Mouse (Mus musculus): ENCODE data around the gene Lrrc47. TPM values are rescaled to one million over a fixed set of nuclear protein-coding genes. Genes with fewer than 3 reads are reported as not detected.

Gene Lrrc47
- polyA plus RNA-seq, 1 experiment from 2014 or later, result 21.9 TPM

DNA sequence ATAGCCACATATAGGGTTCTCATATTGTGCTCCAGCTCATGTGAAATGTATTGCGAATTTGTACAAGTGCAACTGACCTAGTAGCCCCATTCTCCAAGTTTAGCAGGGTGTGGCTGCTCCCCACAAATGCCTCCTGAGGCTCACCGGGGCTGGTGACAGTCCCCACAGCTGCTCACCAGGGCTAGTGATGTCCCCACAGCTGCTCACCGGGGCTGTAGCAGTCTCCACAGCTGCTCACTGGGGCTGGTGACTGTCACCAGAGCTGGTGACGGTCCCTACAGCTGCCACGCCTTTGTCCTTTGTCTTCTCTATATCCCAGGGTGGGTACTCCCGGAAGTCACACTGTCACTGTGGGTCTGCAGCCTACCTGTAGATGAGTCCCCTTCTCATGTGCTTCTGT, 5.3 kb upstream of the Lrrc47 start:
- H3K27ac ChIP-seq, result no peak overlapping the region
- WGBS, result 92% methylated on average over 6 of the region's 6 CpGs
- peaks cover 56% of the 10 kb centered on the region for H3K36me3 ChIP-seq (replicated peaks)

DNA sequence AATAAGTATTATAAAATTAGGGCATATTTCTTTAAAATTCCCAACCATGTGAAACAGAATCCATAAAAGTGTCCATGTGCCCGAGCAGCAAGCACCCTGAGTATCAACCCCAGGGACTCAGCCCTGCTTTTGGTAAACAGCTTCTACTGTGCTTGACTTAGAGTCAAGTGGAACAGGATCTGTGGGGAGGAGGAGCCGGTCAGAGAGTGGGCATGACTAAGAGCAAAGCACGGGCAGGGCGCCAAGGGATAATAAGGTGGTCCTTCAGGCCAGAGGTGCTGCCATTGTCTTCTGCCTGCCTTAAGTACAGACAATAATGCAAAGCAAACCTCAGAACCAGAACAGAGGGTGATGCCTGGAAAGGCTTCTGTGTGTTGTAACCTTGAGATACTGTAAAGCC, 3.8 kb upstream of the Lrrc47 start:
- no peak overlapping the region for H3K27ac ChIP-seq
- 87% methylated on average over 4 of the region's 4 CpGs for WGBS
- no peaks in the 10 kb centered on the region for H3K27me3 ChIP-seq (ENCODE audit: poor library complexity, severe bottlenecking)
- H3K4me3 ChIP-seq, result no peak overlapping the region
- DNase-seq (ENCODE audit: extremely low spot score, low spot score), result no peak
- no peaks in the 10 kb centered on the region for H3K9me3 ChIP-seq
- peaks cover 45% of the 10 kb centered on the region for H3K36me3 ChIP-seq (replicated peaks)
- H3K4me1 ChIP-seq, result peaks cover 14% of the 10 kb centered on the region

More for the DNA sequence above, 5.3 kb upstream of the Lrrc47 start:
- H3K27me3 ChIP-seq (ENCODE audit: poor library complexity, severe bottlenecking), result no peaks in the 10 kb centered on the region
- no peak for DNase-seq (ENCODE audit: extremely low spot score, low spot score)
- peaks cover 6% of the 10 kb centered on the region for H3K4me1 ChIP-seq
- H3K4me3 ChIP-seq, result no peak overlapping the region
- H3K9me3 ChIP-seq, result no peaks in the 10 kb centered on the region

DNA sequence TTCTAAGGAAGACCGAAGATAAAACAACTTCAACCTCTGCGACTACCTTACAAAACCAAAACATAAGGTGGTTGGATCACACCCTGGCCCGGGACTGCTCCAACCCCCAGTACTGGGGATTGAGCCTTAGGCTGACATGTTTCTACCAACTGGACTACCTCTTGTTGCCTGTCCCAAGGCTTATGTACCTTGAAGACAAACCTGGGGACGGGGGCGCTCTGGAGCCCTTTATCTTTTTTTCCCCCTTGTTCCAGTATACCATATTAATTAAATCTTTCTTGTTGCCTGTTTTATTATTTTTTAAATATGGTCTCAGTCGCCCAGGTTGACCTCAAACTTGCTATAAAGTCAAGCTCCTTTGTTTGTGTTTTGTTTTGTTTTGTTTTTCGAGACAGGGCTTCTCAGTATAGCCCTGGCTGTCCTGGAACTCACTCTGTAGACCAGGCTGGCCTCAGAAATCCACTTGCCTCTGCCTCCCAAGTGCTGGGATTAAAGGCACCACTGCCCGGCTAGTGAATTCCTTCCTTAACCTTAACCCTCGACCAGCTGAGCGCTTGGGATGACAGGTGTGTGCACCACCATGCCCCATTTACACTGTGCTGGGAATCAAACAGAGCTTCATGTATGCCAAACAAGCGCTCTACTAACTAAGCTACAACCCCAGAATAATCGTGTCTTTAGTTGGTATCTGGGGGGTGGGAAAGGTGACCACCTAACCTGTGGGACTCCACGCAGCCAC, 455 bp upstream of the Lrrc47 start:
- Histone ChIP-seq H3K4me1 (peaks cover 29% of the 10 kb centered on the region), H3K27me3 (ENCODE audit: poor library complexity, severe bottlenecking) (no peaks in the 10 kb centered on the region), H3K9me3 (no peaks in the 10 kb centered on the region), H3K4me3 (peak overlapping the region; percentile 100), H3K27ac (peak overlapping the region; percentile 92), H3K36me3 (replicated peaks) (peaks cover 42% of the 10 kb centered on the region)
- WGBS, result 26% methylated on average over 13 of the region's 13 CpGs
- DNase-seq (ENCODE audit: extremely low spot score, low spot score), result no peak

DNA sequence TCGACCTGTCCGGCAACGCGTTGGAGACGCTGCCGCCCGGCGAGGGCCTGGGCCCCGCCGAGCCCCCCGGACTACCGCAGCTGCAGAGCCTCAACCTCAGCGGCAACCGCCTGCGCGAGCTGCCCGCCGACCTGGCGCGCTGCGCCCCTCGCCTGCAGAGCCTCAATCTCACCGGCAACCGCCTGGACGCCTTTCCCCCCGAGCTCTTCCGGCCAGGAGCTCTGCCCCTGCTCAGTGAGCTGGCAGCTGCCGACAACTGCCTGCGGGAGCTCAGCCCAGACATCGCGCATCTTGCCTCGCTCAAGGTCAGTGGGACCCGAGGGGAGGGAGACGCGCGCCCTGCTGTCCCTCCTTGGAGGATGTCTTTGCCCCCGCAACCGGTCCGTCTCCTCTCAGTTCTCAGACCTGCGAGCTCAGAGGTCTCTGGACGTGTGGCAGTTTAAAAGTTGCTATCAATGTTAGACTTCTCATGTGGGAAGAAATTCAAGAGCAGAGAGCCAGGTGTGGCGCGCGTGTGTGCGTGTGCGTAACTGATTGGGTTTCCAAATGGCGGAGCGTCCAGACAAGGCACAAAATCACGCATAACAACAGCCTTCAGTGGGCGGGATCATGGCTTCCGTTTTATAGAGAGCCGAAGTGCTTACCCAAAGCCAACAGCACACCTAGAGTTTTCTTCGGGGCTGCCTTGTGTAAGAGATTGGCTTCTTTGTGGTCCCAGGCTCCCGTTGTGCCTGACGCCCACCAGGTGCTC, 776 bp downstream of the Lrrc47 start:
- Histone ChIP-seq H3K27me3 (ENCODE audit: poor library complexity, severe bottlenecking) (no peaks in the 10 kb centered on the region), H3K36me3 (replicated peaks) (peaks cover 42% of the 10 kb centered on the region), H3K27ac (peak overlapping the region; percentile 92), H3K9me3 (no peaks in the 10 kb centered on the region), H3K4me1 (peaks cover 29% of the 10 kb centered on the region), H3K4me3 (peak overlapping the region; percentile 100)
- peak; percentile 21 for DNase-seq (ENCODE audit: extremely low spot score, low spot score)
- WGBS, result 4% methylated on average over 55 of the region's 55 CpGs

DNA sequence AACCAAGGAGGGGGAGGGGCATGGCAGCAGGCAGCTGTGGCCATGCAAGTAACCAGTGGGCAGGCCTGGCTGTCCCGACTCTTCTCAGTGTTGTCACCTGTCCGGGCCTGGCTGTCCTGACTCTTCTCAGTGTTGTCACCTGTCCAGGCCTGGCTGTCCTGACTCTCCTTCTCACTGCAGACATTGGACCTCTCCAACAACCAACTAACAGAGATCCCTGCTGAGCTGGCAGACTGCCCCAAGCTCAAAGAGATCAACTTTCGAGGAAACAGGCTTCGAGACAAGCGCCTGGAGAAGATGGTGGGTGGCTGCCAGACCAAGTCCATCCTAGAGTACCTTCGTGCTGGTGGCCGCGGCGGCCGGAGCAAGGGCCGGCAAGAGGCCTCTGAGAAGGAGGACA, 3.9 kb downstream of the Lrrc47 start:
- no peak for DNase-seq (ENCODE audit: extremely low spot score, low spot score)
- 93% methylated on average over 11 of the region's 11 CpGs for WGBS
- H3K27ac ChIP-seq, result no peak overlapping the region
- H3K27me3 ChIP-seq (ENCODE audit: poor library complexity, severe bottlenecking), result no peaks in the 10 kb centered on the region
- no peak overlapping the region for H3K4me3 ChIP-seq
- H3K4me1 ChIP-seq, result peaks cover 29% of the 10 kb centered on the region
- H3K36me3 ChIP-seq (replicated peaks), result peaks cover 72% of the 10 kb centered on the region
- H3K9me3 ChIP-seq, result no peaks in the 10 kb centered on the region

DNA sequence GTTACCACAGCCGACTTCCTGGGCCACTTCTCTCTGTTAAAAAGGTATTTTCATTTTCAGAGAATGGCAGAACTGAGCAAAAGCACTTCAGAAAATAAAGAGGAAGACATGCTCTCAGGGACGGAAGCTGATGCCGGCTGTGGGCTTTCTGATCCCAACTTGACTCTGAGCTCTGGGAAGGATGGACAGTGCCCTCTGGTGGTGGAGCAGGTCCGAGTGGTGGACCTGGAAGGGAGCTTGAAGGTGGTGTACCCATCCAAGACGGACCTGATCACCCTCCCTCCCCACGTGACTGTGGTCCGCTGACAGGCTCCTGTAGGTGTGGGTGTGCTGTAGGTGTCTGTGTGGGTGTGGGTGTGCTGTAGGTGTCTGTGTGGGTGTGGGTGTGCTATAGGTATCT, 8.0 kb downstream of the Lrrc47 start:
- Histone ChIP-seq H3K9me3 (no peaks in the 10 kb centered on the region), H3K4me1 (peaks cover 11% of the 10 kb centered on the region), H3K36me3 (replicated peaks) (peaks cover 84% of the 10 kb centered on the region), H3K27me3 (ENCODE audit: poor library complexity, severe bottlenecking) (peaks cover 12% of the 10 kb centered on the region), H3K27ac (no peak overlapping the region), H3K4me3 (no peak overlapping the region)
- 79% methylated on average over 7 of the region's 7 CpGs for WGBS
- peak; percentile 26 for DNase-seq (ENCODE audit: extremely low spot score, low spot score)

DNA sequence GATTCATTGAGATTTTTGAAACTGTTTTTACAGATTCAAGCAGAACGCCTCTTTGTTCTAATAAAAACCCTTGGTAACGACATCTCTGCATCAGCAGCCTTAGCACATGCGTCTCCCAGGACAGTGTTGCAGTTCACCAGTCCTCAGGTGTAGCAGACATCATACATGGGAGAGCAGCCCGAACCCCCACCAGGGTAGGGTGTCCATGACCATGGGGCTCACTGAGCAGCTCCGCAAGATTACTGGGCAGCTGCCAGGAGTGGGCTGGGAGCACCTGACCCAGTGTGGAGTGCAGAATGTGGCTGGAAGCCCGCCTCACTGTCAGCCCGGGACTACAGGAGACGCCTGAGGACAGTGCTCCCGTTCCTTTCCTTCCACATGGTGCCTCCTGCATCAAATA, 9.9 kb downstream of the Lrrc47 start:
- H3K4me3 ChIP-seq, result no peak overlapping the region
- H3K4me1 ChIP-seq, result peaks cover 29% of the 10 kb centered on the region
- no peaks in the 10 kb centered on the region for H3K9me3 ChIP-seq
- WGBS, result 90% methylated on average over 9 of the region's 9 CpGs
- peaks cover 31% of the 10 kb centered on the region for H3K27me3 ChIP-seq (ENCODE audit: poor library complexity, severe bottlenecking)
- no peak overlapping the region for H3K27ac ChIP-seq
- H3K36me3 ChIP-seq (replicated peaks), result peaks cover 65% of the 10 kb centered on the region
- DNase-seq (ENCODE audit: extremely low spot score, low spot score), result no peak

DNA sequence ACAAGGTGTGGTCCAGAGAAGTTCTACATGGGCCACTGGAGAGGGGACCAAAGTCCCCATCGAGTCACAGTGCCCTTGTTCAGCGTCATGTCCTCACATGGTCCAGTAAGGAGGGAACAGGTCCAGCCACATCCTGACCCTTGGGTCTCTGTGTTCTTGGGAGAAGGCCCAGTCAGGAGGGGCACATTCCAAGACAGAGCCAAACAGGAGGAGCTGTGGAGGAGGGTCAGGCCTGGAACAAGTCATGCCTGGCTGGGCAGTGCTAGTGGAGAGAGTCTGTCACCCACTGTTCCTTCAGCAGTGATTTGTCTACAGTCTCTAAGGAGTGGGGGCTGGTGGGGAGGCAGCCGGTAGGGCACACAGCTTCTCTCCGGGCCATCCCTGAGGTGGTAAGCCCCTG, 10.9 kb downstream of the Lrrc47 start:
- H3K27ac ChIP-seq, result 0 out of 2 replicates have a peak overlapping the region, but pooled peaks have one; percentile 25
- WGBS, result 82% methylated on average over 4 of the region's 4 CpGs
- H3K4me3 ChIP-seq, result 0 out of 2 replicates have a peak overlapping the region, but pooled peaks have one; percentile 1
- peaks cover 41% of the 10 kb centered on the region for H3K27me3 ChIP-seq (ENCODE audit: poor library complexity, severe bottlenecking)
- DNase-seq (ENCODE audit: extremely low spot score, low spot score), result no peak
- peaks cover 32% of the 10 kb centered on the region for H3K4me1 ChIP-seq
- H3K36me3 ChIP-seq (replicated peaks), result peaks cover 56% of the 10 kb centered on the region
- no peaks in the 10 kb centered on the region for H3K9me3 ChIP-seq

DNA sequence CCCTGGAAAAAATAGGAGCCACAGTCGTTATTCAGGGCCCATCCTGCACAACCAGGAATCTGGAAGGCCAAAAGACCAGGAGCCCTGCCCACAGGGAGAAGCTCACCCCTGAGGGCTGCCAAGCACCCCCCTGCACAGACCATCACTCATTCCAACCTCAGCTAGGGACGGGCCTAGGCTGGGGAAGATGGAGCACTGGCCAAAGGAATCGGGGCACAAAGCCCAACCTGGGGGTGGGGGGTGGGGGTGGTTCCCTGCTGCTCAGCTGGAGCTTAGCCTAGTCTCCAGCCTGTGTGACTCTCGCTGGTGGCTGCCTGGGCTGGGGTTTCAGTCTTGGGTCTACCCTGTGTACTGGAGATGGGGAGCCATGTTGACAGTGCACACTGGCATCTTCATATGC, 11.3 kb downstream of the Lrrc47 start:
- Histone ChIP-seq H3K4me1 (peaks cover 32% of the 10 kb centered on the region), H3K36me3 (replicated peaks) (peaks cover 51% of the 10 kb centered on the region)

DNA sequence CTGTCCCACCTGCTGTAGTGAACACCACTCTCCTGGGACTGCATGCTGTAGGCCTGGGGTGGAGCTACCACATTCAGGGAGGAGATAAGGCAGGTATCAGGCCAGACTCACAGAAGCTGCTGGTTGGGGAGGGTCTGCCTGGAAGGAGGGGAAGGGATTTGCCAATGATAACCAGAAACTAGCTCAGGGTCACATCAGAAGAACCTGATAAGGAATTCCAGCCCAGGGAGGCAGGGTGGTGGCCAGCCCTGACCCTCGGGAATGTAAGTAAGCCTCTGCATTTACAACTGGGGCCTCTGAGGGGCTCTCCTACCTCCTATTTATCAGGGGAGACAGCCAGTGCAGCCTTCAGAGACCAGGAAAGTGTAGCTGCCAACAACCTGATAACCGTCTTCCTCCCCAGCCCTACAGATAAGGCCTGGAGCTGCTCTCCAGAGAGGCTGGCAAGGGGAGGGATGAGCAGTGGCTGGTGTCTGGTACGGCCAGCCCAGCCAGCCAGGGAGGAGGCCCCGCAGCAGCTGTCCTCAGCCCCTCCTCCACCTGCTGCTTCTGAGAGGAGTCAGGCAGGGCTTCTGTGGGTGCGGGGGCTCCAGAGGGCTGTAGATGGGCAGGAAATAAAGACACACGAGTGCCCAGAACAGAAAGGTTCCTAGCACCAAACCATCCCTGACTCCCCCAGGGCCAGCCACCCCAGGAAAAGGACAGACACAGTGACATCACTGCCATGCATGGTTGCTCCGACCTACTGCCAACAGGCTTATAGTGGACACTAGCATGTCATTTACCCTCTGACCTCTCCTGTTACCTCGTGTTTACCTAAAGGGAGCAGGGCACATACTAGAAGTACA, 12.4 kb downstream of the Lrrc47 start:
- 0 out of 2 replicates have a peak overlapping the region, but pooled peaks have one; percentile 53 for H3K4me3 ChIP-seq
- H3K9me3 ChIP-seq, result no peaks in the 10 kb centered on the region
- peaks cover 40% of the 10 kb centered on the region for H3K36me3 ChIP-seq (replicated peaks)
- peak; percentile 25 for DNase-seq (ENCODE audit: extremely low spot score, low spot score)
- peaks cover 45% of the 10 kb centered on the region for H3K27me3 ChIP-seq (ENCODE audit: poor library complexity, severe bottlenecking)
- WGBS, result 34% methylated on average over 8 of the region's 8 CpGs
- peaks cover 32% of the 10 kb centered on the region for H3K4me1 ChIP-seq
- H3K27ac ChIP-seq, result no peak overlapping the region; the same call in 1 of the 2 replicates

More for the DNA sequence above, 11.3 kb downstream of the Lrrc47 start:
- peak overlapping the region; percentile 25; the same call in 1 of the 2 replicates for H3K27ac ChIP-seq
- no peaks in the 10 kb centered on the region for H3K9me3 ChIP-seq
- 45% methylated on average over 4 of the region's 4 CpGs for WGBS
- 0 out of 2 replicates have a peak overlapping the region, but pooled peaks have one; percentile 1 for H3K4me3 ChIP-seq
- DNase-seq (ENCODE audit: extremely low spot score, low spot score), result no peak
- peaks cover 45% of the 10 kb centered on the region for H3K27me3 ChIP-seq (ENCODE audit: poor library complexity, severe bottlenecking)

DNA sequence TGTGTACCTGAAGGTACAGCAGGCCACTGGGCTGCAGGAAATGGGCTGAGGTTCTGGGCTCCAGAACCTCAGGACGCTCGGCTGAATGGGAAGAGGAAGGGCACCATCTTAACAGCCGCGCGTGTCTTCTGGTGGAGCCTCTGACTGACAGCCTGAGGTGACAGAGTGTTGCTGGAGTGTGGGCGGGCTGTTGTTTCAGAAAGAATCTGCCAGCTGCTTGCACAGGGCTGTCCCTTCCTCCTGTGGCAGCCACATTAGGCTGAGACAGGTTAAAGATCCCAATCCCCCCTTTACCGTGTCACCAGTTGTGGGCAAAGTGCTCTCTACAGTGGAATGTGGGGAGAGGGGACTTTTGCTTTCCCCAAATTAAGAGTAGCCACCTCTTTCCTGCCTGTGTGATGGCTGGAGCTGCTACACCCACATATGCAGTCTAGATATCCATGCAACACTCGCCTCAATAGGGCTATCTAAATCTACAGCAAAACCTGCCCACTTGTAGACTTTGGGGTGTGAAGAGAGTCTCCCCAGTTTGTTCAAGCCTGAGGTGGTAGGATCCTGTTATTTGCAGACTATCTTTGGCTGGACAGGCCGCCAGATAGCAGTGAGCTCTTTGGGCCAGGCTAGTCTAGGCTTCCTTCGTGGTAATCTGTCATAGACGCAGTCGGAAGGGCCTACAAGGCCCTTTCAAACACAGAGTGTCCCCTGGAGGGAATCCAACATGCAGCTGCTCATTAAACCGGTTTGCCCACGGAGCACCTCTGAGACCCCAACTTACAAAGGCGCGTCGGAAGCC, 13.4 kb downstream of the Lrrc47 start:
- H3K36me3 ChIP-seq (replicated peaks), result peaks cover 30% of the 10 kb centered on the region
- H3K27ac ChIP-seq, result peak overlapping the region; percentile 78
- WGBS, result 38% methylated on average over 17 of the region's 17 CpGs
- peak overlapping the region; percentile 53 for H3K4me3 ChIP-seq
- peaks cover 45% of the 10 kb centered on the region for H3K27me3 ChIP-seq (ENCODE audit: poor library complexity, severe bottlenecking)
- H3K4me1 ChIP-seq, result peaks cover 32% of the 10 kb centered on the region
- H3K9me3 ChIP-seq, result no peaks in the 10 kb centered on the region
- no peak for DNase-seq (ENCODE audit: extremely low spot score, low spot score)
